Mouse (Mus musculus) liver, embryonic 14.5 days (tissue): ENCODE results near the gene Acoxl. TPM values are rescaled to one million over a fixed set of nuclear protein-coding genes. Genes with fewer than 3 reads are reported as not detected.

Experiments
- ATAC-seq: fragments of 200-750 bp; cut with Nextera tagmentation; 2 replicates; pipeline ENCODE4 v1.8.0; 2017; ENCODE audit warnings: moderate number of reproducible peaks, mild to moderate bottlenecking, moderate library complexity; ENCODE audit not compliant: insufficient read depth
- DNase-seq, 3 experiments: peaks; one replicate each; pipeline ENCODE4 v3.0.0-alpha.2; 2012 to 2013; ENCODE audit warnings: low read depth in 3 of 3, low spot score in 3 of 3
- H3K27ac ChIP-seq: fragments of 300-500 bp; sonication (generic); 2 replicates; pipeline ENCODE4 v1.5.1; 2014; ENCODE audit warnings: moderate library complexity, mild to moderate bottlenecking, control low read depth, inconsistent platforms
- H3K27me3 ChIP-seq: fragments of 300-500 bp; sonication (generic); 2 replicates; pipeline ENCODE4 v1.6.1; 2014; ENCODE audit warnings: mild to moderate bottlenecking, low read length, moderate library complexity; ENCODE audit not compliant: control insufficient read depth, insufficient read depth
- H3K36me3 ChIP-seq: fragments of 300-500 bp; sonication (generic); replicated peaks from 2 replicates; pipeline ENCODE4 v1.6.1; 2014; ENCODE audit warnings: low read depth; ENCODE audit not compliant: control insufficient read depth, insufficient read depth
- H3K4me1 ChIP-seq, 2 experiments: fragments of 200-500 bp in 1 of 2; fragments of 300-500 bp in 1 of 2; sonication (generic) in 1 of 2; replicated peaks; 2 replicates each; pipeline ENCODE4 v1.6.1; 2012 to 2014; ENCODE audit warnings: antibody characterized with exemption in 1 of 2, inconsistent platforms in 1 of 2, low read length in 1 of 2; ENCODE audit not compliant: control insufficient read depth in 2 of 2, insufficient read depth in 2 of 2
- H3K4me2 ChIP-seq: fragments of 300-500 bp; sonication (generic); 2 replicates; pipeline ENCODE4 v1.6.1; 2014; ENCODE audit warnings: low read depth, mild to moderate bottlenecking, control low read depth, moderate library complexity
- H3K4me3 ChIP-seq, 2 experiments: fragments of 200-500 bp in 1 of 2; fragments of 300-500 bp in 1 of 2; sonication (generic) in 1 of 2; 2 replicates each; pipeline ENCODE4 v1.5.1; 2012 to 2014; ENCODE audit warnings: low read depth in 2 of 2, low read length in 2 of 2, mild to moderate bottlenecking in 2 of 2, control low read depth in 1 of 2, inconsistent platforms in 1 of 2, moderate library complexity in 1 of 2; ENCODE audit not compliant: insufficient read depth in 1 of 2
- H3K9ac ChIP-seq: fragments of 300-500 bp; sonication (generic); replicated peaks from 2 replicates; pipeline ENCODE4 v1.6.1; 2014; ENCODE audit warnings: mild to moderate bottlenecking, control low read depth, moderate library complexity
- H3K9me3 ChIP-seq: fragments of 300-500 bp; sonication (generic); 2 replicates; pipeline ENCODE4 v1.6.1; 2016; ENCODE audit warnings: low read length, mixed read lengths; ENCODE audit not compliant: control insufficient read depth
- CTCF ChIP-seq: IDR thresholded peaks from 2 replicates; pipeline ENCODE4 v1.5.1; 2016; ENCODE audit warnings: antibody characterized with exemption, low read depth, control low read depth
- EP300 ChIP-seq: IDR thresholded peaks from 2 replicates; pipeline ENCODE4 v1.6.1; 2016; ENCODE audit warnings: antibody characterized with exemption, low read depth
- WGBS: fragments of 180-500 bp; shearing (Covaris S2); extraction: QIAGEN DNeasy Blood & Tissue Kit; methylation state at CpG from one replicate; pipeline ENCODE4 v1.1.7; 2014; ENCODE audit not compliant: insufficient replicate concordance; 5-methylcytosine and 5-hydroxymethylcytosine counted together
- polyA plus RNA-seq, 2 experiments: library from polyadenylated mRNA; depleted of rRNA in 1 of 2; stranded (reverse) in 1 of 2; unstranded in 1 of 2; fragments of >200 nt; fragmentation: Nextera tagmentation in 1 of 2; extraction: Ambion mirVana in 1 of 2; gene quantifications; 2 replicates each; pipeline versions ENCODE4 v1.2.1 to v1.2.3; 2012 to 2014

The Acoxl gene
- polyA plus RNA-seq, 2 experiments, result not detected

DNA sequence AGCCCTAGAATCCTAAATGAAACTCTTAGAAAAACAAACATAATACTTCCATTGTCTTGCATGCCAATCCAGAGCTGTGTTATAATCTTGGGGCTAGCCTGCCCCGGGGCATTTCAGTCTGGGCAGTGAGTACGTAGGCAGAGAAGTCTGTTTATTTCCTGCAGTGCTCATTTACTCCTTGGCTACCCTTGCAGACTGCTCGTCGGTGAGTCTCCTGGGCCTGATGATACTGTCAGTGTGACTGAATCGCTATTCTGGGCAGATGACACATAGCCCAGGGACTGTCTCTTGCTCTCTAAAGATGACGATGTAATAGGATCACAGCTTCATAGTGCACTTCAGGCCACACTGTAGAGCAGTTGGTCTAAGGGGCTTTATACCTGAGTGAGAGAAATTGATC lies 56.2 kb downstream of the Acoxl start:
- no peak overlapping the region for H3K27ac ChIP-seq
- H3K9me3 ChIP-seq, result no peaks in the 10 kb centered on the region
- H3K36me3 ChIP-seq, result no peaks in the 10 kb centered on the region
- no peaks in the 10 kb centered on the region for H3K4me1 ChIP-seq
- no peak for ATAC-seq
- DNase-seq, result no peak
- H3K27me3 ChIP-seq, result no peaks in the 10 kb centered on the region
- H3K9ac ChIP-seq, result no peak overlapping the region
- WGBS, result 43% methylated on average over 6 of the region's 6 CpGs
- no peak overlapping the region for H3K4me3 ChIP-seq
- TF ChIP-seq EP300 (no peak), CTCF (no peak)
- H3K4me2 ChIP-seq, result no peak overlapping the region

DNA sequence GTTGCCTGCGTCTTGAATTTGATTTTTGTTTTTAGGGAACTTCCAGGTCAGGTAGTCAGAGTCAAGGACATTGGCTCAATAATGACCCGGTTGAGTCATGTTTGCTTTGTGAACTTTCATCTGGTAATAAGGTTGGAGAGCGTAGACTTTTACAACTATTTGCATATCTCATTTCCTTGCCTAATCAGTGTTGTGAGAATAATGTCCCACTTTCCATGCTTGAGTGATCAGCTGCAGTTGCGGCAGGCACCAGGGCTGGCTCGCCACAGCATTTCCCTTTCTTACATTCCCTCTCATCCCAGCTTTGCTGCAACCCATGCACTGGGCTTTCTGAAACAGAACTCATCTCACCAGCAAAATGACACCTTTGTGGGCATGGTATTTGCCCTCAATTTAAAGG lies 59.0 kb downstream of the Acoxl start:
- no peaks in the 10 kb centered on the region for H3K4me1 ChIP-seq
- ATAC-seq, result no peak
- no peaks in the 10 kb centered on the region for H3K9me3 ChIP-seq
- no peaks in the 10 kb centered on the region for H3K27me3 ChIP-seq
- DNase-seq, result no peak
- no peaks in the 10 kb centered on the region for H3K36me3 ChIP-seq
- no peak overlapping the region for H3K27ac ChIP-seq
- no peak for TF ChIP-seq CTCF
- no peak for TF ChIP-seq EP300
- H3K4me3 ChIP-seq, result no peak overlapping the region
- 55% methylated on average over 5 of the region's 5 CpGs for WGBS
- no peak overlapping the region for H3K4me2 ChIP-seq
- H3K9ac ChIP-seq, result no peak overlapping the region

DNA sequence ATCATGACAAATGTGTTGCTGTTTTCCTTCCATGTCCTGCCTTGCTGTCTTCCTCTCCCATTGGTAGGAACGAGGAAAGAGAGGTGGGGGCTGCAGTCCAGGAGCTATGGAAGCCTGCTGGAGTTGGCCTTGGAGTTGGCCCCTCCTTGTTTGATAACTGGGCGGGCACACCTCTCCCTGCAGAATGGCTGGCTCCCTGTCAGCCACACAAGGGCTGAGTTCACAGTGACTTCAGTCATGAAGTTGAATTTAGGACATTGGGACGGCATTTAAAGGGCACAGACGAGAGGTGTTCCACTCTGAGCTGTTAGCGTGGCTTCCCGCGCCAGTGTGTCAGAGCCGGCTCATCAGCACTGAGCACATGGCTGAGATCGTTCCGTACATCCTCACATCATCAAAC lies 66.2 kb downstream of the Acoxl start:
- H3K27me3 ChIP-seq, result no peaks in the 10 kb centered on the region

DNA sequence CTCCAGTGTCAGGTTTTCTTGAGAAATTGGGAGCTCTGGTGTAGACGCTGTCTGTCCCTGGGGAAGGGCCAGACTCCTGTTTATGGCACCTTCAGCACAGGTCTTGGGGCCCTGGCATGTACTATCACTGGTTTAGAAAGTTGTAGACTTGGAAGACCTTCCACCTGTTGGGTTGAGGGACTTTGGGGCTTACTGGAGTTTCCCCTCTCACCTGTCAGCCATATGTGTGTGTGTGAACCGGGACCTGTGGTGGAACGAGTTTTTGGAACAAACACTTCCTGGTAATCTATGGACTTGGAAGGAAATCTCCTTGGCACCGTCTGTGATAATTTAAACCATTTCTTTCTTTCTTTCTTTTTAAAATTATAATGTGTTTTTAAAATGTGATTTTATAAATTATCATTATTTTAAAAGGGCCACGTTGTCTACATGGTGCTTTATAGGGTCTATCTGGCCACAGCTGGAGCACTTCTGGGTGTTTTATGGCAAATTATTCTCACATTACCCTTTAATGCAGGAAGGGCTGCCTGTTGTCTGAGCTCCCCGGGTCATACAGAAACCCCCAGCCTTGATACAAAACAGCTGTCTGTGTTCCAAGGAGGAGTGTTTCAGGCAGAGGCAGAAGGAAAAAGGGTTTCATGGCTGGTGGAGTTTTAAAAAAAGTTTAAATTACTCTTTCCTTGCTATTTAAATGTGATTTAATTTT lies 68.5 kb downstream of the Acoxl start:
- no peaks in the 10 kb centered on the region; a peak in 1 of 4 replicates for H3K4me1 ChIP-seq
- no peak overlapping the region for H3K4me3 ChIP-seq
- DNase-seq, result no peak
- no peak for TF ChIP-seq CTCF
- TF ChIP-seq EP300, result no peak
- no peaks in the 10 kb centered on the region for H3K9me3 ChIP-seq
- no peak overlapping the region for H3K27ac ChIP-seq
- WGBS, result 57% methylated on average over 6 of the region's 6 CpGs
- no peak overlapping the region for H3K4me2 ChIP-seq
- no peak overlapping the region for H3K9ac ChIP-seq
- ATAC-seq, result no peak
- H3K27me3 ChIP-seq, result no peaks in the 10 kb centered on the region
- H3K36me3 ChIP-seq, result no peaks in the 10 kb centered on the region

More for the DNA sequence above, 66.2 kb downstream of the Acoxl start:
- H3K9ac ChIP-seq, result no peak overlapping the region
- no peaks in the 10 kb centered on the region; a peak in 1 of 4 replicates for H3K4me1 ChIP-seq
- no peak overlapping the region for H3K27ac ChIP-seq
- ATAC-seq (no peak), DNase-seq (no peak)
- no peaks in the 10 kb centered on the region for H3K9me3 ChIP-seq
- H3K4me3 ChIP-seq, result no peak overlapping the region
- H3K36me3 ChIP-seq, result no peaks in the 10 kb centered on the region
- WGBS, result 72% methylated on average over 10 of the region's 10 CpGs
- TF ChIP-seq CTCF (no peak), EP300 (no peak)
- no peak overlapping the region for H3K4me2 ChIP-seq

DNA sequence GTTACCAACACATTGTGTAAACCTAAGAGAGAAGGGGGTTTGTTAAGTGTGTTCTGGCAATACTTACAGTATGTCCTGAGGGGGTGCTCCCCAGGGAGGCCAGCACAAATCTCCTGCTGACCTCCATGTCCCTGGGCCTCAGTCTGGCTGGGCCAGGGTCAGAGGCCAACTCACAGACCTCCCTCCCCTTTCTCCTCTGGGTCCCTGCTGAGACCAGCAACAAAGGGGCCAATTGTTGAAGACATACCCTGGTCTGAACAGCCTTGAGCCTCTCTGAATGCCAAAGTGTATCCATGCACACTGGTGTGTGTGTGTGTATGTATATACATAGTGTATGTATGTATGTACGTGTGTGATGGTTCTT lies 69.0 kb downstream of the Acoxl start:
- WGBS, result 51% methylated on average over 1 of the region's 1 CpGs
- Histone ChIP-seq H3K27me3 (no peaks in the 10 kb centered on the region), H3K4me2 (no peak overlapping the region), H3K4me3 (no peak overlapping the region), H3K9me3 (no peaks in the 10 kb centered on the region), H3K27ac (no peak overlapping the region), H3K36me3 (no peaks in the 10 kb centered on the region), H3K9ac (no peak overlapping the region), H3K4me1 (no peaks in the 10 kb centered on the region; a peak in 1 of 4 replicates)
- TF ChIP-seq EP300 (no peak), CTCF (no peak)
- no peak for DNase-seq
- no peak for ATAC-seq
